Mouse (Mus musculus) liver, adult (tissue): ENCODE measurements around the gene Tbce.

Experiments used
- GATA4 ChIP-seq: IDR thresholded peaks from 2 replicates; pipeline ENCODE4 v1.6.1; 2014; ENCODE audit warnings: mild to moderate bottlenecking, low read length; ENCODE audit not compliant: insufficient replicate concordance

Tbce gene

GRCm38 (mm10) chr13:14004999-14005398 lies 34.4 kb downstream of the Tbce start:
- no peak for TF ChIP-seq GATA4

GRCm38 (mm10) chr13:14004086-14004485 lies 35.4 kb downstream of the Tbce start:
- no peak for TF ChIP-seq GATA4

- no peak for TF ChIP-seq GATA4
These were observed 36.7 kb downstream of the Tbce start for GRCm38 (mm10) chr13:14002706-14003105.

GRCm38 (mm10) chr13:13997476-13997875 lies 42.0 kb downstream of the Tbce start:
- TF ChIP-seq GATA4 = no peak

GRCm38 (mm10) chr13:13995046-13995445 lies 44.4 kb downstream of the Tbce start:
- no peak for TF ChIP-seq GATA4

- TF ChIP-seq GATA4 = no peak
These were observed 46.4 kb downstream of the Tbce start for GRCm38 (mm10) chr13:13993041-13993440.

GRCm38 (mm10) chr13:13990391-13990790 lies 49.0 kb downstream of the Tbce start:
- TF ChIP-seq GATA4 = no peak

- no peak for TF ChIP-seq GATA4
These were observed 50.3 kb downstream of the Tbce start for GRCm38 (mm10) chr13:13989135-13989534.

GRCm38 (mm10) chr13:13983523-13983922 lies 55.9 kb downstream of the Tbce start:
- no peak for TF ChIP-seq GATA4

- TF ChIP-seq GATA4 = no peak
These were observed 69.6 kb downstream of the Tbce start for GRCm38 (mm10) chr13:13969796-13970195.

GRCm38 (mm10) chr13:13968629-13969111 lies 70.8 kb downstream of the Tbce start:
- TF ChIP-seq GATA4 = no peak

- TF ChIP-seq GATA4 = no peak
These were observed 73.3 kb downstream of the Tbce start for GRCm38 (mm10) chr13:13966172-13966571.

- no peak for TF ChIP-seq GATA4
These were observed 74.0 kb downstream of the Tbce start for GRCm38 (mm10) chr13:13965388-13965964.

- no peak for TF ChIP-seq GATA4
These were observed 78.4 kb downstream of the Tbce start for GRCm38 (mm10) chr13:13961046-13961445.

GRCm38 (mm10) chr13:13960211-13960610 lies 79.2 kb downstream of the Tbce start:
- TF ChIP-seq GATA4 = no peak

GRCm38 (mm10) chr13:13956686-13957085 lies 82.8 kb downstream of the Tbce start:
- TF ChIP-seq GATA4 = no peak

- no peak; the same call in 1 of the 2 replicates for TF ChIP-seq GATA4
These were observed 84.5 kb downstream of the Tbce start for GRCm38 (mm10) chr13:13954931-13955330.
